Mouse (Mus musculus): Measurements from ENCODE around the gene E2f8. TPM values are rescaled to one million over a fixed set of nuclear protein-coding genes. Genes with fewer than 3 reads are reported as not detected.

The E2f8 gene
- 1.8 and 3.0 TPM in 2 replicates for polyA plus RNA-seq (2012; rRNA removed)

DNA sequence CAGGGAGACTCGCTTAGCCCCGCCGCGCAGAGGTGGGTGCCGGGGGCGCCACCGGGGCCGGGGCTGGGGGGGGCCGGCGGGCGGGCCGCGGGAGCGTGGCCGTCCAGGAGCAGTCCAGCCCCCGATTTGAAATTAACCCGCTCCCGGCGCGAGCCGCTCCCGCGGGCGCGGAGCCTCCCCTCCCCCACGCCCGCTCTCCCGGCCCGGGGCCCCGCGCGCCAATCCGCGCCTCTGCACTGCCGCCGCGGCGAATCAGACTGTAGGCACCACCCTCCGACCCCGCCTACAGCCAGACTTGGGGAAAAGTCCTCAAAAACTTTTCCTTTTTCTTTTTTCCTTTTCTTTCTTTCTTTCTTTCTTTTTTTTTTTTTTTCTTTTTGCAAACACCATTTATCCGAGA, at the start of gene E2f8:
Gene E2f8 (minus strand): TSS at position 111 of the 400 bp plus-strand sequence.

DNA sequence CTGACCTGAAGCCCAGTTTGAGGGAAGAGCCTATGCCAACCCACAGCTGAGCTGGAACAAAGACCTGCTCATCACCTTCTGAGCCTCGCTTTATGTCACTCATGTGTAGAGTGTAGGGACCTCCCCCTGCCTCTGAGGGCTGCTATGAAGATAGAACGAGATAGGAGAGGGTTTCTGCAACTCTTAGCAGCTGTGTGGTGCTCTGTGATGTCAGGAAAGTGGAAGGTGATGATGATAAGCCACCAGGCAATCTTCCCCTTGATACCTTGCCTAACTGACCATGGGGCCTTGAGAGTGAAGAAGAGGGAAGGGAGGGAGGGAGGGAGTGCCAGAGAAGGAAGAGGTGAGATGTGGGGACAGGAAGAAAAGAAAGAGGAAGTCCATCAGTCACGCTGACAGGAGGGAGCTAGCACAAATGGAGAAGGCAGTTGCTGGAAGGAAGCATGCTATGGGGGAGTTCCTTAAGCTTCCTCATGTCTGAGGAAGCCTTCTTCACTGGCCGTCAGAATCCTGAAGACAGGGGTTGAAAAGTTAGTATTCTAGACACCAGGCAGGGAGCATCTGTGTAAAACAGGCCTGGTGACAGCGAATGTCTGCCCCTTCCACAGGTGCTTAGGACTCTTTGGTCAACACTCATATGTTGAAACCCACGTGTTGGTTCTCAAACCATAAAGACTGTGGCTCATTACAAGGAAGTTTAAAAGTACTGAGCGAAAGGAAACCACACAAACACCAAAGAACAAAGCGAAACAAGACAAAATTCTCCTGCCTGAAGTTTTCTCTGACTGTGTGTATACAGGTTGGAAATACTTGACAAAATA, 27.3 kb upstream of the E2f8 start, which contains the start of gene Nav2:
Gene Nav2 (plus strand): TSS at position 196 of the 821 bp plus-strand sequence.

DNA sequence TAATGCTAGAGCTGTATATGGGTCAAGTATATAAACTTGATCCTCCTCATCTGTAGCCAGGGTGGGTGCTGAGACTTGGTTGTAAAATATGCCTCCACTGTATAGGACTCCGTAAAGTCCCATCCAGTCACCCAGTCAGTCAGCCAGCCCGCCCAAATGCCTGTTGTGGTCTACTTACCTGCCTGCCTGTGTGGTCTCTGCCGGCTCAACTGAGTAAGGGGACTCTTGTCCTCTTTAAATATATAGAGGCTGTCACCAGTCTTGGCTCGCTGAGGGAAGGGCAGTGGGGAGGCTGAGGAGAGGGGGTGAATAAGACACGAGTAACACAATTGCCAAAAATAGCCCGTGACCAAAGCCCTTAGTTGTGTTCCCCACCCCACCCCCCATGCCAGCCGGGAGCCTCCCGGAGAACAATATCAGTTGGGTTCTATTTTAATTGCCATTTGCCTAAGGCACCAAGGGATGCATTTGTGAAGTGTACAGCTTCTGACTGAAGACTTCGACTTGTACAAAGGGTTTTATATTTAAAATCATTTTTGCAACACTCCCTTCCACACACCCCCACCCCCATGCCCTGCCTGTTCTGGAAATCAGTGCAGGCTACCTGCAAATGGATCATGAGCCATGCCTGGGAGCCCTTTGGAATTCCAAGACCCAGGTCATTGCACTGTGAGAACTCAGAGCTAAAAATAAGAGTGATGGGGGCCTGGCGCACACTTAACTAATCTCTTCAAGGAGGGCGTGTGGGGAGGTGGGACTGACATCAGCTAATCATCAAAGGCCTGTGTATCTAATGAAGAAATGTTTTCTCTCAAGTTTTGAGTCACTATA, 33.4 kb downstream of the E2f8 start, which contains the start of gene Csrp3:
Gene Csrp3 (minus strand): TSS at position 214 of the 831 bp plus-strand sequence.

Other genes starting within 250 kb of the E2f8 start
- not detected in 2 replicates for gene Mrgprb3, start 237.8 kb downstream of the E2f8 start, polyA plus RNA-seq (2012; rRNA removed)
- gene Zdhhc13, start 92.6 kb downstream of the E2f8 start, polyA plus RNA-seq (2012; rRNA removed), result 10.1 and 10.5 TPM in 2 replicates
- gene Csrp3, start 33.6 kb downstream of the E2f8 start, polyA plus RNA-seq (2012; rRNA removed), result not detected in 2 replicates
- gene Nav2, start 27.1 kb upstream of the E2f8 start, polyA plus RNA-seq (2012; rRNA removed), result 17.6 and 17.8 TPM in 2 replicates

Measured in ovary, adult 2 months (tissue).